Mouse (Mus musculus) gastrocnemius, postnatal 14 days (tissue): Measurements from ENCODE around the gene Ankrd28. TPM values are rescaled to one million over a fixed set of nuclear protein-coding genes. Genes with fewer than 3 reads are reported as not detected.
"Not testable (repeated sequence)": the region's sequence is repeated elsewhere in the genome, so short reads cannot be mapped to it uniquely, and the experiment has no call there.

Source experiments
- DNase-seq: peaks from one replicate; pipeline ENCODE4 v3.0.0; 2021; ENCODE audit warnings: mixed read lengths
- intact Hi-C: fragments of 180-260 bp; cut with DNase I; formaldehyde crosslinking; loops from one replicate; pipeline ENCODE4 v1.15.1; 2025; ENCODE audit warnings: low total_unique reads
- total RNA-seq, 2 experiments: library from RNA; stranded (reverse); gene quantifications; 2 replicates each; pipeline ENCODE4 v1.2.3; 2021

Ankrd28 gene
- total RNA-seq, 2 experiments from 2014 or later = 35.8 to 38.4 TPM

GRCm38 (mm10) chr14:31798937-31799336 lies 31.5 kb downstream of the Ankrd28 start:
- intact Hi-C loops = loop anchor here (5.0 kb wide), 2 partner anchors 143 to 233 kb away; no protein-coding TSS in a partner anchor
- no peak for DNase-seq

DNA sequence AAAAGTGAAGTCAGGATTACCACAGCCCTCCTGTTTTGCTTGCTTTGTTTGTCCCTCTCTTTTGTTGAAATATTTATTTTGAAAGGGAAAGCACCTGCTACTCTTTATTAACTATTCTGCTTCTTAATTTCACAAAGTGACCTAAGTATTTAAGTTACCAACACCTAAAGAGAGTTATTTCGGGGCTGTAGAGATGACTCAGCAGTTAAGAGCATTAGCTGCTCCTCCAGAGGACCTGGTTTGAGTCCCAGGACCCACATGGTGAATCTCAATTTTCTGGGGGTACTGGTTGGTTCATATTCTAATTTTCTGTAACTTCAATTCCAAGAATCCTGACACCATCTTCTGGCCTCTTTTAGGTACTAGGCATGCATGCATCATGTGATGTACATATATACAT lies 34.9 kb downstream of the Ankrd28 start:
- intact Hi-C loops = loop anchor here (5.0 kb wide), 2 partner anchors 147 to 237 kb away; no protein-coding TSS in a partner anchor
- no peak for DNase-seq

DNA sequence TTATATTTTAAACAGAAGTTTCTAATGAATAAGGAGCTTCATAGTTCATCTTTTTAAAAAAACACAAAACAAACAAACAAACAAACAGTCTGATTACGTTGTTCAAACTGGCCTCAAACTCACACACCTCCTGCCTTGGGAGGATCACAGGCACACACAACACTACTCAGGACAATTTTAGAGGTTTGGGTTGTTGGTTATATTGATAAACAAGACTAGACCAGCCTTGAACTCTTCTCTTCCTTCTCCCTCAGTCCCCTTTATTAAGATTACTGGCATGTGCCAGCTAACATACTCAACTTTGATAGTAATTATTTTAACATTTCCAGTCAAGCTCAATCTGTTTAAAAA lies 35.7 kb downstream of the Ankrd28 start:
- intact Hi-C loops = loop anchor here (5.0 kb wide), 2 partner anchors 148 to 238 kb away; no protein-coding TSS in a partner anchor
- no peak for DNase-seq

DNA sequence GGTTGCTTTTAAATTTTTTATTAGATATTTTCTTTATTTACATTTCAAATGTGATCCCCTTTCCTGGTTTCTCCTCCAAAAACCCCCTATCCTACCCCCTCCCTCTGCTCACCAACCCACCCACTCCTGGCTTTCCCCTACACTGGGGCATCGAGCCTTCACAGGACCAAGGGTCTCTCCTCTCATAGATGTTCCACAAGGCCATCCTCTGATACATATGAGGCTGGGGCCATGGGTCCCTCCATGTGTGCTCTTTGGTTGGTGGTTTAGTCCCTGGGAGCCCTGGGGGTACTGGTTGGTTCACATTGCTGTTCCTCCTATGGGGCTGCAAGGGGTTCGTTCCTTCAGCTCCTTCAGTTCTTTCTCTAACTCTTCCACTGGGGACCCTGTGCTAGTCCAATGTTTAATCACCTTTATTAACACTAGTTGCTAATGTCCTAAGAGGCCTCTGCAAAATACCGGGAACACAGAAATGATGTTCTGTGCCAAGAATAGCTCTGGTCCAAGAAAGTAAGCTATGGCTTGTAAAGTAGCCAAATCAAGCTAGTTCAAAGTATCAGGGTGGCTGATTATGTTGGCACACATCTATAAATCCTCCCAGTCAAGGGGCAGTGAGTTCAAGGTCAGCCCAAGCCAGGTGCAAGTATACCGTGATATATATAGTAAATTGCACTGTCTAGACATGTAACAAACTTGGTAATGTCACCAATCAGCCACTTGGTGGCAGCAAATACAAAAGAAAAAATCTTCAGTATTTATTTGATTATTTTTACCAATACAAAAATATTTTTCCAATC lies 36.3 kb downstream of the Ankrd28 start:
- intact Hi-C loops = no loop called here
- DNase-seq = no peak

DNA sequence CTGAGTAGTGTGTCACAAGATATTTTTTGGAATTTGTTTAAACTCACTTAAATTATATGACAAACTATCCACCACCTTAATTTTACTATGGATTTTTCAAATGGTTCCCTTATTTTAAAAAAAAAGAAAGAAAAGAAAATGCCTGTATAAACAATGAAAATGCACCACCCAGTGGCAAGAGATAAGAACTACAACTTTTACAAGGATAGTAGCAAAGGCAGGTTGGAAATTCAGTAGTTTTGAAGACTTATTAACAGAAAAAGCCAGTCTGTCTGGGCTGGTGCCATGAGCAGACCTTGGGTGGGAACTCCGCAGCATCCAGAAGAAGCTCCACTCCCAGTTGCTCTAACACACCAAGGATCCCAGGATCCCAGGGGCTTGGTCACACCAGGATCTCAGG lies 39.7 kb downstream of the Ankrd28 start:
- intact Hi-C loops = no loop called here
- DNase-seq = no peak

GRCm38 (mm10) chr14:31786906-31787305 lies 43.5 kb downstream of the Ankrd28 start:
- intact Hi-C loops = loop anchor here (5.0 kb wide), 1 partner anchor 135 kb away; no protein-coding TSS in a partner anchor
- DNase-seq = no peak

DNA sequence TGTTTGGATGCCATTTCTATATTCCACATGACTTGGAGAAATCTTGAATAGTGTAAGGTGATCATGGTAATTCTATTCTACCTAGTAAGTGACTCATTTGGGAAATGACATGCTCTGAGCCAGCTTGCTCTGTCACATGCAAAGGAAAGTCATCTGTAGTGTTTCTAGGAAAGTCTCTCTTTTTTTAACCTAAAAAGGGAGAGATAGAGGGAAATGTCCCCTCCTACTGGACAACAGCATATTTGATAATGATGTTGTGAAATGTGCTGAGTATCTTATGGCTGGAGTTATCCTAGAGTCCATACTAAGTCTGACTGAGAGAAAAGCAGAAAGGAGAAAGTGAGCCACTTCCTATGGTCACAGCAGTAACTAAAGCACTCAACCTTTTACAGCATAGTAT lies 44.8 kb downstream of the Ankrd28 start:
- intact Hi-C loops = loop anchor here (5.0 kb wide), 1 partner anchor 133 kb away; no protein-coding TSS in a partner anchor
- no peak for DNase-seq

GRCm38 (mm10) chr14:31784975-31785374 lies 45.5 kb downstream of the Ankrd28 start:
- DNase-seq = no peak
- intact Hi-C loops = loop anchor here (5.0 kb wide), 1 partner anchor 133 kb away; no protein-coding TSS in a partner anchor

DNA sequence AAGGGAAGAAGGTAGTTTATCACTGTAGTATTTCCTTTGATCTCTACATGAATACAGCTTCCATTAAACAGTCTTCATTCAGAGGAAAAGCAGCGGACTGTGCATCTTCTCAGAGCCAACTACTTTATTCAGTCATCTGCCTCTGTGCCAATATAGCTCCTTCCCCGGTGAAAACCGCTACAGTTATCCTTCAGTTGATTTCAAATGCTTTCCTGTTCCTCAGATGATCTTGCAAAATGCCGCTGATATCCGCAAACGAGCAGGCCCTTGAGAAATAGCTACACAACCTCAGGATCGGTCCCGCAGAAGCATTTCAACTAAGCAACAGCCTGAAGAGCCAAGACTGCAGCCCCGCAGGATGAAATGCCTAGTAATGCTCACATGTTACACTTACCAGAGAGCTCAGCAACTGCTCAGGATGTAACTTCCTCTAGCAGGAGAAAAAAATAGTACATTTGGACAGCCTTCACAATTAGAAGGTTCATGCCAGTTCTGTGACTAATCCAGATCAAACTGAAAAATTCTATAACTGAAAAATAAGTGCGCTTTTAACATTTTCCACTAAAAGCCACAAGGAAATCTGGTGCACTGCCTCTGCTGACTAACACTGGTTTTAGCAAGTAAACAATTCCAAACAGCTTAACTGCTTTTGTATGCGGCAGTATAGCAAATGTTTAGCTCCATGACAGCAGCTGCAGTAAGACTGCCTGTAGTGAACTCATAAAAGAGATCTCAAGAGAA lies 49.0 kb downstream of the Ankrd28 start:
- DNase-seq = peak; percentile 24
- intact Hi-C loops = no loop called here

DNA sequence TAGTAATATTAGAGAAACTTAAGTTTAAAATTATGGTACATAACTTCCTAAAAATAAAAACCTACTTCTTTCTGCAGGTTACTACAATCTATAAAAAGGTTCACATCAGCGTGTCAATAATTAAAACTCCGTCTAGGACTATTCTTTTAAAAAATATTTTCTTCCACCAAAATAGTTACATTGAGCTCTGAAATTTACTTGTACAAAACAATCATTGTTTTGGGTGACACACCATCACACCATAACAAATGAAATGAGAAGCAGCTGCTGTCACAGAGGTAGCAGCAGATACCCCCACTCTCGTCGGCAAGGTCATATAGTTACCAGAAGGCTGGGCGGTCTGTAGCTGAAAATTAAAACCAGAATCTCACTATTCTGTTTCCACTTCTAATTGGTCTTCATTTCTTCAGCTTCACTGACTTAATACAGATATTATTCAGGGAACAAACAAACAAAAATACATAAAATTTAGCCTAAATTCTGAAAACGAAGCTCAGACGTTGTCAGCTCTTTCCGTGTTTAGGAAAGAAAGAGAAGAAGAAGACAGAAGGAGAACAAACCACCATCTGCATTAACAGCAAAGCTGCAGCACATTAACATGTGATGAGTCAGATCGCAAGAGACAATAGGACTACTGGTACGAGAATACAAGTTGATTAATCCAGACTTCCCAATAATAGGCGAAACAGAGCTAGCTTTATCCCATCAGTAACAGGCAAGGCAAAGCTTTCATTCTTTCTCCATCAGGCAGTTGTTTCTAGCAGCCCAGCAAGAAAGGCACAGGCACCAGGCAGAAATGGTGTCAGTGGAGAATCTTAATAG lies 49.8 kb downstream of the Ankrd28 start:
- intact Hi-C loops = no loop called here
- DNase-seq = no peak

GRCm38 (mm10) chr14:31773518-31773917 lies 56.9 kb downstream of the Ankrd28 start:
- intact Hi-C loops = no loop called here
- DNase-seq = no peak

- DNase-seq = no peak
- intact Hi-C loops = no loop called here
Measured at GRCm38 (mm10) chr14:31772251-31772650, 58.2 kb downstream of the Ankrd28 start.

DNA sequence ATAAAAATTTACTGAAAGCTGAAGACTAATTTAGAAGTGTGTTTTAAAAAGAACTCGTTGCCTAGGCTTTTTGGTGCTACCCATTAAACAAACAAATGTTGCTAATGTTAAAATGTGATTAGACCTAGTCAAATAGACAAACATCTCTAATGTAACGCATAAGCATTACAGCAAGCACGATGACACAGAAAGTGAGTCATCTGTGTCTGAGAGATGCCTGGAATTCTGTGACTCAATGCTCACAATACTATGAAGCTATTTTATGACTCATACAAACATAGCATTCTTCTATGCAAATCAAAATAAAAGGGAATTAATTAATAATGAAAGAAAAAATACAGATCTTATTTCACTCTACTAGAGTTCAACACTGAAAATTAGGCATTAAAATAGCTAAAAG lies 61.9 kb downstream of the Ankrd28 start:
- DNase-seq = no peak
- intact Hi-C loops = no loop called here

- intact Hi-C loops = no loop called here
Measured at GRCm38 (mm10) chr14:31764083-31764482, 66.4 kb downstream of the Ankrd28 start.

DNA sequence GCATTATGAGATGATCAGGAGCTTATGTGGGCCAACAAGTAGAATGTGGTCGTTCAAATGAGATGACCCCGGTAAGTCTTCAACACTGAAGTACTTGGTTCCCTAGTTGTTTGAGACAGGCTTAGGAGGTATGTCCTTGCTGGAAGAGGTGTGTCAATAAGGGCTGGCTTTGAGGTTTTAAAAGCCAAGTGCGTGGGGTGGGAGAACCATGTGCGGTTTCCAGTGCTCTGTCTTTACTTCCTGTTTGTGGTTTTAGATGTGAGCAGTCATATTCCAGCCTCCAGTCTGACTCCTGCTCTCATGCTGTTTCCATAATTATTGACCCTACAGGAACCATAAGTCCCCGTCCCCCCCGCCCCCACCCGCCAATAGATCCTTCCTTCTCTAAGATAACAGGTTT lies 68.7 kb downstream of the Ankrd28 start:
- intact Hi-C loops = no loop called here
- no peak for DNase-seq

More at GRCm38 (mm10) chr14:31764083-31764482, 66.4 kb downstream of the Ankrd28 start:
- DNase-seq = no peak

GRCm38 (mm10) chr14:31759195-31759594 lies 71.3 kb downstream of the Ankrd28 start:
- intact Hi-C loops = no loop called here
- DNase-seq = no peak

- DNase-seq, intact Hi-C loops: not testable (repeated sequence)
Measured at GRCm38 (mm10) chr14:31758410-31758809, 72.0 kb downstream of the Ankrd28 start.

DNA sequence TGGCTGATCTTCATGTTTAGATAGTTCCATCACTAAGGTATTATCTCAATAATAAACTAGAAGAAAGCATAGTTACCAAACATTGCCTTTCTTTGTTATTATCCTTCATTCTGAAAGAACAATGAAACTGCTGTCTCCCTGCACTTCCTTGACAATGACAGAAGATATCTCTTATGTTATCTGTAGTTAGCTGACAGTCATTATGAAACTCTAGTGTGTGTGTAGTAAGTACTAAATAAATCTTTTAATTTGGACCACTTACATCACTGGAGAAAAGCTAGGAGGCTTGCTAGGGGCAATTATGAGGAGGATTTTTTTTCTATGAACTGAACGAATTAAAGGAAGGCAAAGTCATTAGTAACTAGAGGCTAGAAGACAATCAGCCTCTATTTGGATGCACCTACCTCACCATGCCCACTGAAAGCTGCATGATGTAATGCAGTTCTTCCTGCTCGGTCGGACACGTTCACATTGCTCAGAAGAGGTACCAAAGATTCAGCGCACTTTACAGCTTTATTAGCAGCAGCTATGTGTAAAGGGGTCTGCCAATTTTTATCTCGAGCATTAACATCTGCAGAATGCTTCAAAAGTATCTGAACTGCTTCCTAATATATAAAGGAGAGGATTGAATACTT lies 82.1 kb downstream of the Ankrd28 start:
- intact Hi-C loops = no loop called here
- no peak for DNase-seq

DNA sequence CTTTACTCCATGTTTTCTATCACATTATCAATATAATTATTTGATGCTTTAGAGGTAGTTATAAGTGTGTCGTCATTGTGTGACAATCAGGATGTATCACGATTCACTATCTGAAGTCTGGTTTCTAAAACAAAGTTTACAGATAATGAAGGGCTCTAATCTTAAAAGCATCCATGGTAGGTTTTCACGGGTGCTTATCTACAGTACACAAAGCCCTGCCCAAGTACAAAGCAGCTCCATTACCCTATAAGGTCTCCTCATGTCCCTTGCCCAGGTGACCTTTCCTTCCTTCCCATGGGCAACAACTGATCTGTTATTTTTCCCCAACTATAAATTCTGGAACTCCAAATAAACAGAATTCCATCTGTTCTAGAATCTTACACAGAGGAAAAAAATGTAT lies 87.9 kb downstream of the Ankrd28 start:
- DNase-seq = no peak
- intact Hi-C loops = no loop called here
